Mouse (Mus musculus) CH12.LX (cell line): ENCODE data around the gene Gadd45gip1. TPM values are rescaled to one million over a fixed set of nuclear protein-coding genes. Genes with fewer than 3 reads are reported as not detected.

Experiments
- DNase-seq: peaks from one replicate; pipeline ENCODE4 v3.0.0-alpha.2; 2013; ENCODE audit errors: extremely low read depth
- H3K27ac ChIP-seq: 2 replicates; pipeline ENCODE4 v1.5.1; 2012; ENCODE audit warnings: low read depth, mild to moderate bottlenecking, control low read depth, moderate library complexity; ENCODE audit not compliant: insufficient read depth
- H3K27me3 ChIP-seq: replicated peaks from 2 replicates; pipeline ENCODE3; 2012; ENCODE audit warnings: inconsistent platforms
- H3K36me3 ChIP-seq, 2 experiments: replicated peaks in 1 of 2; 2 replicates each; pipeline versions ENCODE3 to v1.6.1; 2012; ENCODE audit warnings: inconsistent platforms in 1 of 2, low read length in 1 of 2, mild to moderate bottlenecking in 1 of 2, mixed read lengths in 1 of 2, moderate library complexity in 1 of 2; ENCODE audit not compliant: control insufficient read depth in 1 of 2, insufficient read depth in 1 of 2
- H3K4me1 ChIP-seq, 2 experiments: 2 replicates each; pipeline ENCODE4 v1.6.1; 2012; ENCODE audit warnings: inconsistent platforms in 1 of 2, moderate library complexity in 1 of 2; ENCODE audit not compliant: insufficient read depth in 2 of 2, control insufficient read depth in 1 of 2
- H3K4me2 ChIP-seq: 2 replicates; pipeline ENCODE4 v1.6.1; 2012; ENCODE audit warnings: low read depth, mild to moderate bottlenecking, control low read depth; ENCODE audit not compliant: poor library complexity, insufficient read depth, severe bottlenecking
- H3K4me3 ChIP-seq, 3 experiments: fragments of 150-350 bp in 1 of 3; sonication (generic) in 1 of 3; replicated peaks in 1 of 3; 2 replicates each; pipeline versions ENCODE3 to v1.5.1; 2011 to 2012; ENCODE audit warnings: low read depth in 2 of 3, low read length in 2 of 3, mild to moderate bottlenecking in 2 of 3, moderate library complexity in 2 of 3, control low read depth in 1 of 3, improper control_type of control experiment in 1 of 3, inconsistent platforms in 1 of 3, mixed read lengths in 1 of 3; ENCODE audit not compliant: poor library complexity in 1 of 3
- H3K79me2 ChIP-seq: replicated peaks from 2 replicates; pipeline ENCODE4 v1.6.1; 2012; ENCODE audit warnings: mild to moderate bottlenecking, moderate library complexity; ENCODE audit not compliant: control insufficient read depth, poor library complexity, insufficient read depth, severe bottlenecking; ENCODE audit errors: extremely low read depth
- H3K9ac ChIP-seq: 2 replicates; pipeline ENCODE4 v1.6.1; 2012; ENCODE audit warnings: low read depth, mild to moderate bottlenecking, control low read depth, moderate library complexity; ENCODE audit not compliant: insufficient read depth
- H3K9me3 ChIP-seq: replicated peaks from 2 replicates; pipeline ENCODE3; 2012; ENCODE audit warnings: low read length, inconsistent platforms, mixed read lengths
- CHD1 ChIP-seq: IDR thresholded peaks from 2 replicates; pipeline ENCODE4 v1.6.1; 2012; ENCODE audit warnings: low read depth, low read length, improper control_type of control experiment, inconsistent platforms
- CTCF ChIP-seq, 2 experiments: IDR thresholded peaks in 1 of 2; conservative IDR thresholded peaks in 1 of 2; 2 replicates each; pipeline ENCODE4 v1.5.1; 2011 to 2012; ENCODE audit warnings: low read depth in 2 of 2, low read length in 2 of 2, improper control_type of control experiment in 1 of 2, inconsistent platforms in 1 of 2, mild to moderate bottlenecking in 1 of 2, moderate library complexity in 1 of 2
- EP300 ChIP-seq: IDR thresholded peaks from 2 replicates; pipeline ENCODE4 v1.6.1; 2011; ENCODE audit warnings: low read length, improper control_type of control experiment
- GABPA ChIP-seq: IDR thresholded peaks from 2 replicates; pipeline ENCODE4 v1.6.1; 2012; ENCODE audit warnings: low read depth, low read length, improper control_type of control experiment, inconsistent platforms; ENCODE audit not compliant: insufficient replicate concordance
- HCFC1 ChIP-seq: IDR thresholded peaks from 2 replicates; pipeline ENCODE4 v1.6.1; 2012; ENCODE audit warnings: low read depth, mild to moderate bottlenecking, inconsistent platforms, low read length, improper control_type of control experiment
- IRF4 ChIP-seq: IDR thresholded peaks from 2 replicates; pipeline ENCODE4 v1.6.1; 2014; ENCODE audit warnings: low read depth, mild to moderate bottlenecking, inconsistent platforms, low read length, improper control_type of control experiment
- JUN ChIP-seq: IDR thresholded peaks from 2 replicates; pipeline ENCODE4 v1.6.1; 2011; ENCODE audit warnings: low read depth, mild to moderate bottlenecking, low read length, improper control_type of control experiment, moderate library complexity; ENCODE audit not compliant: insufficient read depth
- KAT2A ChIP-seq: IDR thresholded peaks from 2 replicates; pipeline ENCODE4 v1.6.1; 2012; ENCODE audit warnings: low read length, improper control_type of control experiment, inconsistent platforms; ENCODE audit not compliant: insufficient replicate concordance
- MAFK ChIP-seq: IDR thresholded peaks from 2 replicates; pipeline ENCODE4 v1.6.1; 2011; ENCODE audit warnings: low read length, improper control_type of control experiment; ENCODE audit not compliant: insufficient replicate concordance
- MAX ChIP-seq: IDR thresholded peaks from 2 replicates; pipeline ENCODE4 v1.6.1; 2011; ENCODE audit warnings: low read length, improper control_type of control experiment
- MAZ ChIP-seq: IDR thresholded peaks from 2 replicates; pipeline ENCODE4 v1.6.1; 2012; ENCODE audit warnings: low read depth, mild to moderate bottlenecking, inconsistent platforms, low read length, improper control_type of control experiment, moderate library complexity
- MXI1 ChIP-seq: IDR thresholded peaks from 2 replicates; pipeline ENCODE4 v1.6.1; 2011; ENCODE audit warnings: mild to moderate bottlenecking, low read depth, low read length, improper control_type of control experiment
- NELFE ChIP-seq: IDR thresholded peaks from 2 replicates; pipeline ENCODE4 v1.6.1; 2011; ENCODE audit warnings: low read depth, low read length, improper control_type of control experiment
- PAX5 ChIP-seq: IDR thresholded peaks from 2 replicates; pipeline ENCODE4 v1.6.1; 2012; ENCODE audit warnings: low read length, inconsistent platforms, mixed read lengths
- RAD21 ChIP-seq: IDR thresholded peaks from 2 replicates; pipeline ENCODE4 v1.6.1; 2011; ENCODE audit warnings: low read depth, mild to moderate bottlenecking, low read length, improper control_type of control experiment, moderate library complexity
- RCOR1 ChIP-seq: conservative IDR thresholded peaks from 2 replicates; pipeline ENCODE4 v1.6.1; 2012; ENCODE audit warnings: low read depth, mild to moderate bottlenecking, inconsistent platforms, low read length, improper control_type of control experiment
- SMC3 ChIP-seq: IDR thresholded peaks from 2 replicates; pipeline ENCODE4 v1.6.1; 2011; ENCODE audit warnings: low read depth, low read length, improper control_type of control experiment
- TBP ChIP-seq: conservative IDR thresholded peaks from 2 replicates; pipeline ENCODE4 v1.6.1; 2011; ENCODE audit warnings: low read depth, low read length, improper control_type of control experiment
- USF1 ChIP-seq: IDR thresholded peaks from 2 replicates; pipeline ENCODE4 v1.6.1; 2014; ENCODE audit warnings: low read depth, mild to moderate bottlenecking, inconsistent platforms, low read length, improper control_type of control experiment
- ZKSCAN1 ChIP-seq: IDR thresholded peaks from 2 replicates; pipeline ENCODE4 v1.6.1; 2012; ENCODE audit warnings: low read depth, inconsistent platforms, low read length, improper control_type of control experiment, borderline replicate concordance
- ZMIZ1 ChIP-seq: IDR thresholded peaks from 2 replicates; pipeline ENCODE4 v1.6.1; 2012; ENCODE audit warnings: low read depth, mild to moderate bottlenecking, inconsistent platforms, low read length, improper control_type of control experiment
- ZNF384 ChIP-seq: IDR thresholded peaks from 2 replicates; pipeline ENCODE4 v1.6.1; 2012; ENCODE audit warnings: low read depth, low read length, improper control_type of control experiment, inconsistent platforms
- dilution Hi-C: fragments of 300-500 bp; cut with MboI; formaldehyde crosslinking; loops from 2 replicates; pipeline ENCODE4 v1.14.3; 2020; ENCODE audit warnings: low sequenced_read_pairs; ENCODE audit not compliant: extremely low pct_unique_long_range_greater_than_20kb, extremely low pct_ligation_motif_present
- in situ Hi-C: fragments of 300-500 bp; cut with MboI; formaldehyde crosslinking; loops from 3 replicates; pipeline ENCODE4 v1.14.3; 2019; ENCODE audit warnings: low sequenced_read_pairs, low pct_ligation_motif_present, low pct_unique_long_range_greater_than_20kb, mixed read lengths
- polyA plus RNA-seq: library from polyadenylated mRNA; unstranded; fragments of >175 nt; gene quantifications from 2 replicates; pipeline ENCODE4 v1.2.1, GENCODE M21; 2012; ENCODE audit warnings: low read depth; ENCODE audit not compliant: insufficient read length
- total RNA-seq, 2 experiments: library from RNA; depleted of rRNA; stranded (reverse); fragments of 300-350 nt in 1 of 2; fragments of >200 nt in 1 of 2; gene quantifications; 2 replicates each; pipeline ENCODE4 v1.2.3; 2012 to 2014

Gene Gadd45gip1
- total and polyA plus RNA-seq, 3 experiments = 53.6 to 57.6 (median 56.6) TPM

GRCm38 (mm10) chr8:84798446-84799135 lies 32.7 kb upstream of the Gadd45gip1 start:
- Histone ChIP-seq H3K27me3 (peaks cover 88% of the 10 kb centered on the region), H3K9ac (no peak overlapping the region), H3K9me3 (peaks cover 7% of the 10 kb centered on the region), H3K4me2 (no peak overlapping the region), H3K4me1 (peaks cover 3 to 4% of the 10 kb centered on the region in 2 experiments), H3K36me3 (no peaks in the 10 kb centered on the region), H3K27ac (no peak overlapping the region), H3K79me2 (no peaks in the 10 kb centered on the region), H3K4me3 (no peak overlapping the region)
- in situ Hi-C loops = no loop called here
- no peak for DNase-seq
- TF ChIP-seq ZKSCAN1 (no peak), MAX (no peak), GABPA (no peak), MAFK (no peak), ZNF384 (no peak), CHD1 (no peak), RAD21 (no peak), ZMIZ1 (no peak), EP300 (no peak), IRF4 (no peak), MXI1 (no peak), RCOR1 (no peak), PAX5 (no peak), KAT2A (no peak), CTCF (conservative IDR thresholded peaks at IDR 0.05 in 1 of 2, IDR thresholded peaks at IDR 0.05 in 1 of 2; ENCODE audit: low read depth in 2 of 2, low read length in 2 of 2) (no peak), SMC3 (no peak), NELFE (no peak), TBP (no peak), MAZ (no peak)
- dilution Hi-C loops = no loop called here

- in situ Hi-C loops (no loop called here), dilution Hi-C loops (no loop called here)
- TF ChIP-seq HCFC1 (no peak), MAZ (no peak), JUN (no peak), USF1 (no peak), NELFE (no peak)
- no peak for DNase-seq
- H3K4me3 ChIP-seq = peak overlapping the region in 2 of 3 experiments; percentile 34 to 40
- H3K9me3 ChIP-seq = peaks cover 7% of the 10 kb centered on the region
- H3K4me1 ChIP-seq = peaks cover 3 to 4% of the 10 kb centered on the region in 2 experiments
- no peaks in the 10 kb centered on the region for H3K36me3 ChIP-seq
- H3K9ac ChIP-seq = peak overlapping the region; percentile 16; the same call in 1 of the 2 replicates
- no peaks in the 10 kb centered on the region for H3K79me2 ChIP-seq
- H3K27me3 ChIP-seq = peaks cover 85% of the 10 kb centered on the region
- H3K27ac ChIP-seq = no peak overlapping the region
- peak overlapping the region; percentile 84 for H3K4me2 ChIP-seq
Observed at GRCm38 (mm10) chr8:84799136-84799931, 32.0 kb upstream of the Gadd45gip1 start.
